Mouse (Mus musculus) fat pad, adult 2 months (tissue): Measurements from ENCODE around the gene Gm4788.
"Not testable (repeated sequence)": the region's sequence is repeated elsewhere in the genome, so short reads cannot be mapped to it uniquely, and the experiment has no call there.

Source experiments
- DNase-seq: peaks from one replicate; pipeline ENCODE4 v3.0.0-alpha.2; 2011; ENCODE audit warnings: low read depth, low spot score; ENCODE audit errors: extremely low read depth

Gm4788 gene

GRCm38 (mm10) chr1:139781143-139781542 is at the start of gene Gm4788:
Gm4788 (minus strand) TSS chr1:139781243.
- no peak for DNase-seq

GRCm38 (mm10) chr1:139808594-139808993 is 27.6 kb upstream of the Gm4788 start:
- no peak for DNase-seq

DNA sequence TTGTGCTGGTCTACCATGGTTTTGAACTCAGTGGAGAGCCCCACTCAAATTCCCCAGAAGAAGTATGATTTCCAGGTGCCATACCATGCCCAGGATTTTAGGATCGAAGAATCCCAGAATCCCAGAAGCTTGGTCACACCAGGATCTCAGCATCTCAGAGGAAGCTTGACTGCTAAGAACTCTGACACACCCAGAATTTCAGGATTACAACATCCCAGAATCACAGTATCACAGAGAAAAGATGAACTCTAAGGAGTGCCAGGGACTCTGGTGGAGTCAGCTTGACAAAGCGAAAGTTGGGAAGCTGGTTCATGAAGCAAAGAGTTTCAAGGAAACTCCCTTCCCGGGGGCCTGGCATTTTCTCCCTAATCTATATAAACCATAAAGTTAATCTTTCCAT is 11.1 kb downstream of the Gm4788 start:
- DNase-seq, result not testable (repeated sequence)

DNA sequence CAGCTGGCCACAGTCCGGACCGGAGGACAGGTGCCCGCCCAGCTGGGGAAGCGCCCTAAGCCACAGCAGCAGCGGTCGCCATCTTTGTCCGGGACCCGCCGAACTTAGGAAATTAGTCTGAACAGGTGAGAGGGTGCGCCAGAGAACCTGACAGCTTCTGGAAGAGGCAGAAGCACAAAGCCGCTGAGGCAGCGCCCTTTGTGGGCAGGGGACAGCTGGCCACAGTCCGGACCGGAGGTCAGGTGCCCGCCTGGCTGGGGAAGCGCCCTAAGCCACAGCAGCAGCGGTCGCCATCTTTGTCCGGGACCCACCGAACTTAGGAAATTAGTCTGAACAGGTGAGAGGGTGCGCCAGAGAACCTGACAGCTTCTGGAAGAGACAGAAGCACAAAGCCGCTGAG is 64.4 kb downstream of the Gm4788 start:
- not testable (repeated sequence) for DNase-seq

GRCm38 (mm10) chr1:139716249-139716648 is 64.8 kb downstream of the Gm4788 start:
- DNase-seq, result not testable (repeated sequence)

GRCm38 (mm10) chr1:139649921-139650320 is 131.1 kb downstream of the Gm4788 start:
- DNase-seq, result not testable (repeated sequence)
